Mouse (Mus musculus) neural tube, embryonic 12.5 days (tissue): ENCODE measurements at regions not wholly inside any gene's neighbourhood (a gene's known extent, or its start where the extent isn't known, plus 50 kb on each side); places are given as distances from the start of the nearest gene placed in this dataset.
"Not testable (repeated sequence)": the region's sequence is repeated elsewhere in the genome, so short reads cannot be mapped to it uniquely, and the experiment has no call there.

Source experiments
- ATAC-seq: fragments of 200-750 bp; cut with Nextera tagmentation; 2 replicates; pipeline ENCODE4 v1.8.0; 2017; ENCODE audit warnings: low read depth, mild to moderate bottlenecking, moderate TSS enrichment, moderate library complexity; ENCODE audit not compliant: low FRiP score
- H3K27ac ChIP-seq: fragments of 300-500 bp; sonication (generic); 2 replicates; pipeline ENCODE4 v1.5.1; 2016
- H3K27me3 ChIP-seq: fragments of 300-500 bp; sonication (generic); replicated peaks from 2 replicates; pipeline ENCODE4 v1.6.1; 2016; ENCODE audit warnings: mild to moderate bottlenecking
- H3K36me3 ChIP-seq: fragments of 300-500 bp; sonication (generic); 2 replicates; pipeline ENCODE4 v1.6.1; 2016; ENCODE audit warnings: mild to moderate bottlenecking
- H3K4me1 ChIP-seq: fragments of 300-500 bp; sonication (generic); 2 replicates; pipeline ENCODE4 v1.6.1; 2016
- H3K4me2 ChIP-seq: fragments of 300-500 bp; sonication (generic); replicated peaks from 2 replicates; pipeline ENCODE4 v1.6.1; 2016; ENCODE audit warnings: mild to moderate bottlenecking
- H3K4me3 ChIP-seq: fragments of 300-500 bp; sonication (generic); 2 replicates; pipeline ENCODE4 v1.5.1; 2016
- H3K9ac ChIP-seq: fragments of 300-500 bp; sonication (generic); 2 replicates; pipeline ENCODE4 v1.6.1; 2016; ENCODE audit warnings: mild to moderate bottlenecking
- H3K9me3 ChIP-seq: fragments of 300-500 bp; sonication (generic); 2 replicates; pipeline ENCODE4 v1.6.1; 2016; ENCODE audit warnings: mild to moderate bottlenecking
- WGBS: fragments of 180-500 bp; shearing (Covaris S2); methylation state at CpG from one replicate; pipeline ENCODE4 v1.1.7; 2016; 5-methylcytosine and 5-hydroxymethylcytosine counted together

DNA sequence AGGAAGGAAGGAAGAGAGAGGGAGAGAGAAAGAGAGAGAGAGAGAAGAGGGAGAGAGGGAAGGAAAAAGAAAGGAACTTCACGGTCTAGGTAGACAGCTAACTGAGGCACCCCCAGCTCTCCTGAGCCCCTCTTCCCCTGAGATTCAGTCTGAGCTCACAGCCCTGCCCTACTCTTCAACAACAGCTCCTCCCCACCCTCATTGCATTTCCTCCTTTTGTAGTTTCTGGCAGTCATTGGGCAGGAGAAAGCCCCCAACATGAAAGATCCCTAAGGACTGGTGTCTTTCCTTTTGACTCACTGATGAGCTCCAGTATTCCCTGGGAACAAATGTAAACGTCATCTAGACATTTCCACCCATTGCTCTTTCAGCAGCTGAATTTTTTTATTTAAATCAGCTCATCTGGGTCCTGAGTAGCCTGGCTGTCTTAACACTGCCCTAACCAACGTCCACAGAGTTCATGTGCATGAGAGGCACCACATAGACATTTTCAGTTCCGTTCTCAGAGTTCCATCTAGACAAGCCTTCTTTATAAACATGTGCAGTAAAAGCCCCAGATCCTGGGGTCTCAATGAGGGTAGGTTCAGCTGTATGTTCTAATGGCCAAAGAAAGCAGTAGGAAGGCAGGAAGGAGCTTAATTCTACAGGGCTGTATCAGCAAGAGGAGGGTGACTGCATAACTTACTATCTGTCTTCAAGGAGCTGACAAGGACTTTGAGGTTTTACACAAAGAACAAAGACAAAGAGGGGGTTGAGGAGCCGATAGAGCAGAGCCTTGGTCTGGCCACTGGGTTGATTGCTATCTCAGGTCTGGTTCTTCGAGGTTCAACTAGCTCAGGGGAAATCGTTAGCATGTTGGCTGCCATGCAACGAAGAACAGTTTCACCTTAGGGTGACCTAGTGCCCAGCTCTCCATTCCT is 87.6 kb upstream of the Ifngr1 start:
- Histone ChIP-seq H3K4me1 (no peaks in the 10 kb centered on the region), H3K4me3 (no peak overlapping the region), H3K27ac (no peak overlapping the region), H3K9ac (no peak overlapping the region), H3K27me3 (no peaks in the 10 kb centered on the region), H3K4me2 (no peak overlapping the region), H3K9me3 (no peaks in the 10 kb centered on the region), H3K36me3 (no peaks in the 10 kb centered on the region)
- WGBS: 72% methylated on average over 8 of the region's 8 CpGs
- ATAC-seq: no peak

DNA sequence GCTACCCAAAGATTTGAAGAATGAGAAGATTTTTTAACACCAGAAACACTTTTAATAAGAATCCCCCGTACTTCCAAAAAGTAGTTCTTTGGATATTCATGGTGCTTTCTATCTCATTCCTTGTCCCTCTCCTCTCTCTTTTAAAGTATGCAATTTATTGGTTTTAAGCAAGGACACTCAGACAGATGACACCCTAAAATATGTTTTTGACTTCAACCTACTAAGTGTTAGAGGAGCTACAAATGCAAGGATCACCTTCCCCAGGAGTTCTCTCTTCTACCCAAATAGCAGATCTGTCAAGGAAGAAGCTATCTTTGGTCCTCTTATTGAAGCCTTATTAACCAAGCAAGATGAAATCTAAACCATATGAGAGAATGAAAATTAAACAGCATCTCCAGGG is 86.6 kb upstream of the Ifngr1 start:
- no peak overlapping the region for H3K4me2 ChIP-seq
- no peaks in the 10 kb centered on the region for H3K4me1 ChIP-seq
- no peak overlapping the region for H3K4me3 ChIP-seq
- H3K9ac ChIP-seq: no peak overlapping the region
- 92% methylated on average over 1 of the region's 1 CpGs for WGBS
- no peak for ATAC-seq
- no peaks in the 10 kb centered on the region for H3K27me3 ChIP-seq
- no peaks in the 10 kb centered on the region for H3K36me3 ChIP-seq
- H3K9me3 ChIP-seq: no peaks in the 10 kb centered on the region
- no peak overlapping the region for H3K27ac ChIP-seq

DNA sequence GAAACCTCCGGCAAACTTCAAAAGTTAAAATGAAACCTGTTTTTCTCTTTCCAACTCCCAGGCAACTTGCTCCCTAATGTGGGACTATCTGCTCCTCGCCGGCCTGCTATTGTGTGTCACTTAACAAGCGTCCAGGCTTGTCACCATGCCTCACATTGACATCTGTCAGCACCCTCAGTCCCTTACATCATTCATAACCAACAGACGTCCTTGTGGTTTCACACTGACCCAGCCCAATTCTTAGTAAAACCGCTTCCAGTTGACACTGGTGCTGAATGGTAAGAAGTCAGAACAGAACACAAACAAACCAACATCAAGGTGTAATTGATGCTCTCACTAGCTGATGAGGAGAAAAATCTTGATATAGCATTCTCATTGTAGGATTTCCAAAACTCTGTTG is 85.8 kb upstream of the Ifngr1 start:
- no peak for ATAC-seq
- 84% methylated on average over 6 of the region's 6 CpGs for WGBS

DNA sequence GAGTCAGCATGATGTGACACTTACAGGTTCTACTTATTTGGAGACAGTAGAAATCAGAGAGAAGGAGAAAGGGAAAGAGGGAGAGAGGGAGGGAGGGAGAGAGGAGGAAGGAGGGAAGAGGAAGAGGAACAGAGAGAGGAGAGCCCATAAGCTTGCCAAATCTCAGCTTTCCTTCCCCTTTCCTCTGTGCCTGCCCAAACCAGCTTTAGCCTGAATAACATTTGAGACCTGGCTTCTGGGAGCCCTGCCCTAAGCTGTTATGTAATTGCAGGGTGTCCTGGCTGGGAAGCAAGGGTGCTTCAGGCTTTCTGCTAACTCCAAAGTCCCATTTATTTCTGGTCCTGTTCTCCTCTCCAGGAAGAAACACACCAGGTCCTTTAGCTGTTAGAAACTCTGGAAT is 85.3 kb upstream of the Ifngr1 start:
- ATAC-seq: no peak
- no peak overlapping the region for H3K4me2 ChIP-seq
- no peaks in the 10 kb centered on the region for H3K36me3 ChIP-seq
- H3K27ac ChIP-seq: no peak overlapping the region
- H3K4me3 ChIP-seq: no peak overlapping the region
- H3K4me1 ChIP-seq: no peaks in the 10 kb centered on the region
- no peaks in the 10 kb centered on the region for H3K9me3 ChIP-seq
- no peak overlapping the region for H3K9ac ChIP-seq
- H3K27me3 ChIP-seq: no peaks in the 10 kb centered on the region

More for the DNA sequence above, 85.8 kb upstream of the Ifngr1 start:
- H3K4me1 ChIP-seq: no peaks in the 10 kb centered on the region
- H3K4me2 ChIP-seq: no peak overlapping the region
- no peaks in the 10 kb centered on the region for H3K9me3 ChIP-seq
- H3K4me3 ChIP-seq: no peak overlapping the region
- H3K27ac ChIP-seq: no peak overlapping the region
- no peak overlapping the region for H3K9ac ChIP-seq
- H3K27me3 ChIP-seq: no peaks in the 10 kb centered on the region
- H3K36me3 ChIP-seq: no peaks in the 10 kb centered on the region

DNA sequence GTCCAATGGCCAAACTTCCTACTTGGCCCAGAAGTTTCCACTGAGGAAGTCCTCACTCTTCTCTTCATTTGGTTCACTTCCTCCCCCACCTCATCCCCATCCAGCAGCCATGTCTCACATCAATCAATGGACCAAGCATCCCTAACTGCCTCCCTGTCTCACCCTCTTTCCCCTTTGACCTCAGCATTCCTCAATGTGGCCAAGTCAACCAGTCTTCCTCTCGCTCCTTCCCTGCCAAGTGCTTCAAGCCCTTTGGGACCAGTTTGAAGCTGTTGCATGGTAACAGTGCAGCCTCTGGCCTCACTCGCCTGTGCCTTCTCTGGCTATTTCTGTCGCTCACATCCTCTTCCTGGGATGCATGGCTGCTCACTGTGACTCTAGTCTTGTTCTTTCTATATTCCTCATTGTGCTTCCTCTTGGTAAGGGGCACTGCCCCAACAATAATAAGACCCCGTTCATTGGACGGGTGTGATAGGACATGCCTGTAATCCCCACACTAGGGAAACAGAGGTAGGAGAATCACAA is 83.5 kb upstream of the Ifngr1 start:
- 77% methylated on average over 5 of the region's 5 CpGs for WGBS
- Histone ChIP-seq H3K9ac (no peak overlapping the region), H3K4me2 (no peak overlapping the region), H3K4me1 (no peaks in the 10 kb centered on the region), H3K9me3 (no peaks in the 10 kb centered on the region), H3K27me3 (no peaks in the 10 kb centered on the region), H3K36me3 (no peaks in the 10 kb centered on the region), H3K4me3 (no peak overlapping the region), H3K27ac (no peak overlapping the region)
- no peak for ATAC-seq

DNA sequence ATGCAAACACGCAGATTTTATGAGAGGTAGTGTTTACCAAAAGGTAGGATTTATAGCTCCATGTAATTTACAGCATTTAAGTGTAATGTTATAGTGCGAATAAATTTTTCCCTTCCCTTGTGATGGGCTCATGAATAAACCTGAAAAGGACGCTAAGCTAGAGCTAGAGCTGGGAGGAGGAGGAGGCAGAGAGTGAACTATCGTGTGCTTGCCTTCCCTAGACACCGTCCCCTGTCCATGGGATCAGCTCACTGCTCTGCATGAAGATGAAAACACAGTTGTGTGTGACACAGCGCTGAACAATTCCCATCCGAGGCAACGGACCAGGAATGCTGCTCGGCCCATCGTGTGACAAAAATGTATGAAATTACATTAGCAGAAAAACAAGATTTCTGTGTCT is 81.7 kb upstream of the Ifngr1 start:
- Histone ChIP-seq H3K9ac (no peak overlapping the region), H3K4me3 (no peak overlapping the region), H3K4me2 (no peak overlapping the region), H3K4me1 (no peaks in the 10 kb centered on the region), H3K27ac (no peak overlapping the region), H3K36me3 (no peaks in the 10 kb centered on the region), H3K27me3 (no peaks in the 10 kb centered on the region), H3K9me3 (no peaks in the 10 kb centered on the region)
- 70% methylated on average over 10 of the region's 10 CpGs for WGBS
- ATAC-seq: no peak

DNA sequence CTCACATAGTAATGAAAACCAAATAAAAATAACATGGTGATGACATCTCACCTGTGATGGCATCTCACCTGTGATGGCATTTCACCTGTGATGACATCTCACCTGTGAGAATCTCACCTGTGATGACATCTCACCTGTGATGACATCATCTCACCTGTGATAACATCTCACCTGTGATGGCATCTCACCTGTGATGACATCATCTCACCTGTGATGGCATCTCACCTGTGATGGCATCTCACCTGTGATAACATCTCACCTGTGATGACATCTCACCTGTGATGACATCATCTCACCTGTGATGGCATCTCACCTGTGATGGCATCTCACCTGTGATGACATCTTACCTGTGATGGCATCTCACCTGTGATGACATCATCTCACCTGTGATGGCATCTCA is 77.4 kb upstream of the Ifngr1 start:
- not testable (repeated sequence) for H3K4me3 ChIP-seq, H3K9me3 ChIP-seq, H3K27me3 ChIP-seq, H3K27ac ChIP-seq, ATAC-seq, H3K9ac ChIP-seq, H3K4me1 ChIP-seq, H3K36me3 ChIP-seq, H3K4me2 ChIP-seq

DNA sequence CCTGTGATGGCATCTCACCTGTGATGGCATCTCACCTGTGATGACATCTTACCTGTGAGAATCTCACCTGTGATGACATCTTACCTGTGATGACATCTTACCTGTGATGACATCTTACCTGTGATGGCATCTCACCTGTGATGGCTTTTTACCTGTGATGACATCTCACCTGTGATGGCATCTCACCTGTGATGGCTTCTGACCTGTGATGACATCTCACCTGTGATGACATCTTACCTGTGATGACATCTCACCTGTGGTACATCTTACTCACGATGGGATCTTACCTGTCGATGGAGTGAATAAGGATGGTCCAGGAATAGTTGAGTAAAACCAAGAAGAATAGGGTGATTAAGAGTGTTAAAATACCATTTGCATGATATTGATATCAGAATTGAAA is 76.9 kb upstream of the Ifngr1 start:
- Histone ChIP-seq H3K9me3 (no peaks in the 10 kb centered on the region), H3K27ac (no peak overlapping the region), H3K27me3 (no peaks in the 10 kb centered on the region), H3K36me3 (no peaks in the 10 kb centered on the region), H3K9ac (no peak overlapping the region), H3K4me3 (no peak overlapping the region), H3K4me2 (no peak overlapping the region), H3K4me1 (no peaks in the 10 kb centered on the region)
- WGBS: 96% methylated on average over 2 of the region's 2 CpGs
- no peak for ATAC-seq

DNA sequence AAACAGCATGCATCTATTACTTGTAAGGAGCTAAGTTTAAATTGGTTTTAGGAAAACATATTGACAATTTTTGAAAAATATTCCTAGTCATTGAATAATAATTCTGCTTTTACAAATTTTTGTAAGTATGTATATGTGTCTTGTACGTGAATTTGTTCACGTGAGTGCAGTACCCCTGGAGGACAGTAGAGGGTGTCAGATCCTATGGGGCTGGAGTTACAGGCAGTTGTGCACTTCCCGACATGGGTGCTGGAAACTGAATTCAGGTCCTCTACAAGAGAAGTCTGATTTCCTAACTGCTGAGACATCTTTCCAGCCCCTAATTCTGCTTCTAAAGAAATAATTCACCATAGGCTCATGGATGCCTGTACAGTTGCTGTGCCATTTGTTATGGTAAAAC is 75.7 kb upstream of the Ifngr1 start:
- no peaks in the 10 kb centered on the region for H3K36me3 ChIP-seq
- no peaks in the 10 kb centered on the region for H3K9me3 ChIP-seq
- H3K4me1 ChIP-seq: no peaks in the 10 kb centered on the region
- no peak overlapping the region for H3K9ac ChIP-seq
- H3K27me3 ChIP-seq: no peaks in the 10 kb centered on the region
- no peak overlapping the region for H3K4me3 ChIP-seq
- no peak overlapping the region for H3K27ac ChIP-seq
- ATAC-seq: no peak
- WGBS: 92% methylated on average over 3 of the region's 3 CpGs
- no peak overlapping the region for H3K4me2 ChIP-seq

DNA sequence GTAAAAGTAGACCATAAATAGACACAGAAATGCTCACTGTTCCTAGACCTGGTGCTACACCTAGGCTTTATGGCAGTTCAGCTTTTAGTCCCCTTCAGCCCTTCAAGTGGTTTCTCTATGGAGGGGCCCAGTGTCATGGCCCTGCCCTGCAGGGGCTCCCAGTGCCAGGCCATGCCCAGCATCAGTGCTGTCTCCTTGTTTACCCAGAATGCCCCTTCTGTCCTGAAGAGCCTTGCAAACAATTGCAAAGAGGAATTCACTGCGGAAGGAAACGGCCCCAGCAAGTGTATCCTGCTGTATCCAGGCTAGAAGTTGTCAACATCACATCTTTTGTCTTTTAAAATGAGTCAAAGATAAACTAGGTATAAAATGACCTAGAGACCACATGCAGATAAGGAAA is 74.7 kb upstream of the Ifngr1 start:
- Histone ChIP-seq H3K4me2 (no peak overlapping the region), H3K9ac (no peak overlapping the region), H3K4me3 (no peak overlapping the region), H3K4me1 (no peaks in the 10 kb centered on the region), H3K27ac (no peak overlapping the region), H3K9me3 (no peaks in the 10 kb centered on the region), H3K27me3 (no peaks in the 10 kb centered on the region), H3K36me3 (no peaks in the 10 kb centered on the region)
- 78% methylated on average over 2 of the region's 2 CpGs for WGBS
- no peak for ATAC-seq

DNA sequence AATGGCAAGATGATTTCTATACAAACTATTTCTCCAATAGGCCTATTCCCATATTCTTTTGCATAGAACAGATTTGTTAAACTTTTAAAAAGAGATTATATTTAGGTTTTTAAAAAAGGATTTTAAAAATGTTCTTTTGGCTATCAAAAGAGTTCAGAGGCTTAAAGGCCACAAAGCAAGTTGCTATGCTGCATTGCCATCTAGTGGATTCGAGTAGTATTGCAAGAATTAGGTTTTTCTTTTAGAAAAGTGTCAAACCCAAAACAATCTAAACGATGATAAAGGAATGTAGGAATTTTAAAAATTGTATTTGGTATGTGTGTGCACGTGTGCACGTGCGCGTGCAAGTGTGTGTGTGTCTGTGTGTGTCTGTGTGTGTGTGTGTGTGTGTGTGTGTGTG is 73.0 kb upstream of the Ifngr1 start:
- no peaks in the 10 kb centered on the region for H3K27me3 ChIP-seq
- H3K4me3 ChIP-seq: no peak overlapping the region
- no peaks in the 10 kb centered on the region for H3K4me1 ChIP-seq
- no peak overlapping the region for H3K9ac ChIP-seq
- no peak overlapping the region for H3K4me2 ChIP-seq
- WGBS: 10% methylated on average over 6 of the region's 6 CpGs
- H3K9me3 ChIP-seq: no peaks in the 10 kb centered on the region
- ATAC-seq: no peak
- H3K36me3 ChIP-seq: no peaks in the 10 kb centered on the region
- no peak overlapping the region for H3K27ac ChIP-seq

DNA sequence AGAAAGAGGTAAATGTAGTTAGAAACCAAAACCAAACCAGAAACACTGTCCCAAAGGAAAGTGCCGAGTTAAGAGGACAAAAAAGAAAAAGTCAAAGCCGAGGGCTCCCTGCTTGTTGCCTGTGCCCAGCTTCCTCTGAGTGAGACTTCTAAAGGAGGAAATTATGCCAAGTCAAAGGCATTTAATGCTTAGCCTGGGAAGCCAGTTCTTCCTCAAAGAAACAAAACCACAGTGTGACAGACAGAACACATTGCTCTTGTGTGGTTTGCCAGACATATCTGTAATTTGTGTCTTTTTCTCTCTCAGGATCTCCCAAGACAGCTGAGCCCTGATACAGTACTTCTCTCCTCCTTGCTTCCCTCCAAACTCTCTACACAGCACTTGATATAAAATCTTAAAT is 69.6 kb upstream of the Ifngr1 start:
- Histone ChIP-seq H3K9me3 (no peaks in the 10 kb centered on the region), H3K4me2 (no peak overlapping the region), H3K27me3 (no peaks in the 10 kb centered on the region), H3K9ac (no peak overlapping the region), H3K36me3 (no peaks in the 10 kb centered on the region), H3K27ac (no peak overlapping the region), H3K4me1 (no peaks in the 10 kb centered on the region), H3K4me3 (no peak overlapping the region)
- ATAC-seq: no peak
- 71% methylated on average over 2 of the region's 2 CpGs for WGBS

DNA sequence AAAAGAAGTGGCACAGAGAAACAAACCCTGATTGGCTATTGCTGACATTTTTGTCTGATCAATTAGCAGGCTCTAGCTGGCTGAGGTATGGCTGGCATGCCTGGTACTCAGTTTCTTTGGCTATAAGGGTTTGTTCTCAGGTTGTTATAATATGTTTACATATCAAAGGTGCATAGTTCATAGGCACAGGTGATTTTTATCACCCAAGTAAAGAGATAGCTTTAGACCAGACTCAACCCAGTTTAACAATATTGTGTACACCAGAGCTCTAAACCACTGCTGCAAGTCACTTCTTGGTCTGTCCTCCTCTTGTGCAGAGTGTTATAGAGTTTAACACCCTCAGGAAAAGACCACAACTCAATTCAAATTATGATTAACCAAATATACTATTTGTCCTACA is 65.8 kb upstream of the Ifngr1 start:
- Histone ChIP-seq H3K9me3 (no peaks in the 10 kb centered on the region), H3K27me3 (no peaks in the 10 kb centered on the region), H3K4me2 (no peak overlapping the region), H3K4me3 (no peak overlapping the region), H3K36me3 (no peaks in the 10 kb centered on the region), H3K4me1 (no peaks in the 10 kb centered on the region), H3K9ac (no peak overlapping the region), H3K27ac (no peak overlapping the region)
- no peak for ATAC-seq
